Mouse (Mus musculus): ENCODE measurements around the gene Hnrnpdl.

GRCm38 (mm10) chr5:100085097-100085496 lies 45.6 kb upstream of the Hnrnpdl start:
- TF ChIP-seq MAZ (IDR thresholded peaks at IDR 0.05; ENCODE audit: low read depth, low read length) (no peak), CHD2 (IDR thresholded peaks at IDR 0.05; ENCODE audit: low read length) (no peak), MAX (IDR thresholded peaks at IDR 0.05; ENCODE audit: low read length) (no peak), EP300 (IDR thresholded peaks at IDR 0.05; ENCODE audit: low read length) (no peak), CTCF (conservative IDR thresholded peaks at IDR 0.05 in 1 of 2, IDR thresholded peaks at IDR 0.05 in 1 of 2; ENCODE audit: low read depth in 2 of 2, low read length in 2 of 2) (no peak), ZKSCAN1 (IDR thresholded peaks at IDR 0.05; ENCODE audit: borderline replicate concordance, low read depth, low read length) (no peak), GABPA (IDR thresholded peaks at IDR 0.05; ENCODE audit: insufficient replicate concordance, low read depth, low read length) (no peak), POLR2A (IDR thresholded peaks at IDR 0.05; ENCODE audit: low read depth, low read length) (no peak), TBP (conservative IDR thresholded peaks at IDR 0.05; ENCODE audit: low read depth, low read length) (no peak)

Measured in CH12.LX (cell line).